ENCODE assay signal across 19 mouse cellular contexts in genomic region chr2:19455228-19455627, GRCm38 (mm10). TPM values are rescaled to one million over a fixed set of nuclear protein-coding genes. Genes with fewer than 3 reads are reported as not detected.
A peak's percentile ranks its signal among the peaks of the same experiment; 100 is the strongest.
DNase-seq lines count a peak whose midpoint lies in the region; ATAC-seq and TF ChIP-seq lines count a peak whose summit lies in the region.
"Had no signal": no experiment of that assay in that cellular context is flagged by ENCODE, and none has a peak within 500 bp of the region (broad histone marks: within the 10 kb centered on the region; RNA-seq: fewer than 3 reads in every experiment).

No protein-coding gene starts in this region.

- H3K27me3 ChIP-seq in embryonic facial prominence, embryonic 11.5 days (ENCODE audit: control insufficient read depth, insufficient read depth, low read length) = peaks cover 66% of the 10 kb centered on the region
- H3K27me3 ChIP-seq in embryonic facial prominence, embryonic 10.5 days (replicated peaks; ENCODE audit: low read depth, poor library complexity, severe bottlenecking) = peaks cover 96% of the 10 kb centered on the region
- peaks cover 78% of the 10 kb centered on the region for H3K27me3 ChIP-seq in neural tube, embryonic 11.5 days (ENCODE audit: control insufficient read depth, insufficient read depth, low read length)
- H3K27me3 ChIP-seq in neural tube, embryonic 15.5 days (replicated peaks) = peaks cover 93% of the 10 kb centered on the region
- H3K27me3 ChIP-seq in limb, embryonic 15.5 days = peaks cover 72% of the 10 kb centered on the region

- no peak for TF ChIP-seq CTCF in brain, embryonic 14.5 days (IDR thresholded peaks at IDR 0.05; ENCODE audit: borderline replicate concordance, extremely low read depth, insufficient read depth, insufficient read length)

- H3K9me3 ChIP-seq in embryonic facial prominence, embryonic 11.5 days (replicated peaks; ENCODE audit: control insufficient read depth, low read length) = no peaks in the 10 kb centered on the region
- H3K9me3 ChIP-seq in embryonic facial prominence, embryonic 10.5 days = no peaks in the 10 kb centered on the region
- no peaks in the 10 kb centered on the region for H3K9me3 ChIP-seq in neural tube, embryonic 11.5 days (ENCODE audit: control insufficient read depth, low read length)
- no peaks in the 10 kb centered on the region for H3K9me3 ChIP-seq in neural tube, embryonic 15.5 days (replicated peaks)
- no peaks in the 10 kb centered on the region for H3K9me3 ChIP-seq in limb, embryonic 15.5 days
- H3K9me3 ChIP-seq: embryonic facial prominence, embryonic 13.5 days; forebrain, embryonic 12.5 days; heart, embryonic 15.5 days had no signal

- ATAC-seq in embryonic facial prominence, embryonic 11.5 days (replicated peaks; ENCODE audit: insufficient number of reproducible peaks, low FRiP score, low TSS enrichment, low read depth) = no peak
- no peak for ATAC-seq in neural tube, embryonic 11.5 days (ENCODE audit: insufficient read depth, low FRiP score, low TSS enrichment)
- ATAC-seq in neural tube, embryonic 15.5 days (ENCODE audit: low FRiP score) = no peak
- no peak for ATAC-seq in limb, embryonic 15.5 days (ENCODE audit: insufficient number of reproducible peaks, low FRiP score, low TSS enrichment, low read depth)

- TF ChIP-seq POLR2A in brain, embryonic 14.5 days (IDR thresholded peaks at IDR 0.05; ENCODE audit: borderline replicate concordance, extremely low read depth, insufficient read depth, insufficient read length, poor library complexity, severe bottlenecking) = no peak

- peak; percentile 65 for DNase-seq in embryonic facial prominence, embryonic 11.5 days (ENCODE audit: low spot score)
- DNase-seq in embryonic facial prominence, embryonic 10.5 days (ENCODE audit: low spot score) = no peak
- DNase-seq in neural tube, embryonic 11.5 days (ENCODE audit: low spot score) = peak; percentile 29
- peak; percentile 52 for DNase-seq in brain, embryonic 14.5 days (ENCODE audit: low read depth)
- no peak for DNase-seq in layer of hippocampus, adult 9-10 months (ENCODE audit: low spot score)
- DNase-seq: adrenal gland, adult 8-10 months; adrenal gland, postnatal 36 days; cerebellum, adult 11 months; cerebellum, adult 8-10 months; gastrocnemius, postnatal 10 days; heart, adult 2 months; heart, postnatal 14 days had no signal

- H3K9ac ChIP-seq in embryonic facial prominence, embryonic 11.5 days (replicated peaks; ENCODE audit: low read length) = no peak overlapping the region
- H3K9ac ChIP-seq in neural tube, embryonic 11.5 days (ENCODE audit: low read length) = no peak overlapping the region
- no peak overlapping the region for H3K9ac ChIP-seq in neural tube, embryonic 15.5 days (replicated peaks)
- no peak overlapping the region for H3K9ac ChIP-seq in limb, embryonic 15.5 days
- H3K9ac ChIP-seq: embryonic facial prominence, embryonic 13.5 days; forebrain, embryonic 12.5 days; heart, embryonic 15.5 days; hindbrain, embryonic 14.5 days had no signal

- WGBS in embryonic facial prominence, embryonic 11.5 days = 5% methylated on average over 5 of the region's 5 CpGs
- WGBS in embryonic facial prominence, embryonic 10.5 days = 2% methylated on average over 5 of the region's 5 CpGs
- 4% methylated on average over 5 of the region's 5 CpGs for WGBS in neural tube, embryonic 11.5 days
- WGBS in neural tube, embryonic 15.5 days = 2% methylated on average over 5 of the region's 5 CpGs
- 4% methylated on average over 5 of the region's 5 CpGs for WGBS in limb, embryonic 15.5 days

- H3K4me2 ChIP-seq in embryonic facial prominence, embryonic 11.5 days (ENCODE audit: low read depth, low read length) = no peak overlapping the region
- H3K4me2 ChIP-seq in neural tube, embryonic 11.5 days (ENCODE audit: low read depth) = no peak overlapping the region
- no peak overlapping the region for H3K4me2 ChIP-seq in neural tube, embryonic 15.5 days
- H3K4me2 ChIP-seq in limb, embryonic 15.5 days = no peak overlapping the region
- H3K4me2 ChIP-seq: embryonic facial prominence, embryonic 13.5 days; forebrain, embryonic 12.5 days; heart, embryonic 11.5 days; heart, embryonic 15.5 days; hindbrain, embryonic 14.5 days had no signal

- no peak overlapping the region for H3K4me3 ChIP-seq in embryonic facial prominence, embryonic 11.5 days (ENCODE audit: low read depth, low read length)
- H3K4me3 ChIP-seq in embryonic facial prominence, embryonic 10.5 days = no peak overlapping the region
- no peak overlapping the region for H3K4me3 ChIP-seq in neural tube, embryonic 11.5 days (ENCODE audit: low read depth, low read length)
- no peak overlapping the region for H3K4me3 ChIP-seq in neural tube, embryonic 15.5 days (replicated peaks)
- no peak overlapping the region for H3K4me3 ChIP-seq in limb, embryonic 15.5 days
- H3K4me3 ChIP-seq: embryonic facial prominence, embryonic 13.5 days; forebrain, embryonic 12.5 days; heart, adult 2 months; heart, embryonic 15.5 days had no signal

- no peak overlapping the region for H3K27ac ChIP-seq in embryonic facial prominence, embryonic 11.5 days (replicated peaks; ENCODE audit: low read depth, low read length)
- H3K27ac ChIP-seq in embryonic facial prominence, embryonic 10.5 days (replicated peaks) = no peak overlapping the region
- H3K27ac ChIP-seq in neural tube, embryonic 11.5 days (ENCODE audit: low read depth, low read length) = no peak overlapping the region
- no peak overlapping the region for H3K27ac ChIP-seq in neural tube, embryonic 15.5 days (replicated peaks)
- 0 out of 2 replicates have a peak overlapping the region, but pooled peaks have one; percentile 1 for H3K27ac ChIP-seq in limb, embryonic 15.5 days
- H3K27ac ChIP-seq: embryonic facial prominence, embryonic 13.5 days; forebrain, embryonic 12.5 days; heart, adult 2 months; heart, embryonic 15.5 days; hindbrain, embryonic 14.5 days had no signal

- H3K4me1 ChIP-seq in embryonic facial prominence, embryonic 11.5 days (ENCODE audit: control insufficient read depth, insufficient read depth, low read length) = peaks cover 2% of the 10 kb centered on the region; the same call in 1 of the 2 replicates
- peaks cover 8% of the 10 kb centered on the region for H3K4me1 ChIP-seq in embryonic facial prominence, embryonic 10.5 days
- peaks cover 6% of the 10 kb centered on the region; the same call in 1 of the 2 replicates for H3K4me1 ChIP-seq in neural tube, embryonic 11.5 days (ENCODE audit: control insufficient read depth, insufficient read depth, low read length)
- peaks cover 18% of the 10 kb centered on the region for H3K4me1 ChIP-seq in neural tube, embryonic 15.5 days
- H3K4me1 ChIP-seq in limb, embryonic 15.5 days = peaks cover 9% of the 10 kb centered on the region; the same call in 1 of the 2 replicates
- H3K4me1 ChIP-seq: heart, embryonic 15.5 days had no signal

- H3K36me3 ChIP-seq in embryonic facial prominence, embryonic 11.5 days (replicated peaks; ENCODE audit: control insufficient read depth, insufficient read depth, low read depth, low read length) = no peaks in the 10 kb centered on the region
- H3K36me3 ChIP-seq in embryonic facial prominence, embryonic 10.5 days (replicated peaks) = no peaks in the 10 kb centered on the region
- H3K36me3 ChIP-seq in neural tube, embryonic 11.5 days (ENCODE audit: control insufficient read depth, insufficient read depth, low read length) = no peaks in the 10 kb centered on the region
- H3K36me3 ChIP-seq in neural tube, embryonic 15.5 days = no peaks in the 10 kb centered on the region
- no peaks in the 10 kb centered on the region for H3K36me3 ChIP-seq in limb, embryonic 15.5 days
- H3K36me3 ChIP-seq: embryonic facial prominence, embryonic 13.5 days; forebrain, embryonic 12.5 days; heart, embryonic 15.5 days had no signal

RNA-seq across cellular contexts. Expression of gene Ptf1a, which starts 9.8 kb away (rescaled TPM):
- polyA plus RNA-seq in embryonic facial prominence, embryonic 11.5 days (2014; fragmentation: Nextera tagmentation; extraction: Ambion mirVana) = 0.68 and 1.3 TPM in 2 replicates
- 0.41 and 1.1 TPM in 2 replicates for polyA plus RNA-seq in embryonic facial prominence, embryonic 10.5 days (2016; fragmentation: Nextera tagmentation; extraction: Ambion mirVana)
- 13.0 and 13.6 TPM in 2 replicates for polyA plus RNA-seq in neural tube, embryonic 11.5 days (2014; fragmentation: Nextera tagmentation; extraction: Ambion mirVana)
- 0.23 TPM in 1 of 2 replicates, not detected in the other for polyA plus RNA-seq in neural tube, embryonic 15.5 days (2015; fragmentation: Nextera tagmentation; extraction: Ambion mirVana)
- 0.61 and 1.2 TPM in 2 replicates for polyA plus RNA-seq in brain, embryonic 14.5 days (2012; rRNA removed)
- not detected in 2 replicates for polyA plus RNA-seq in limb, embryonic 15.5 days (2015; fragmentation: Nextera tagmentation; extraction: Ambion mirVana)
- polyA plus RNA-seq: embryonic facial prominence, embryonic 13.5 days; heart, adult 2 months; heart, embryonic 11.5 days; heart, embryonic 15.5 days had no signal

Comparison
In these comparisons a context has a peak if more than half of its experiments do, and no peak if none do; other contexts are left out.
1. DNase-seq: peak in embryonic facial prominence, embryonic 11.5 days (single experiment), neural tube, embryonic 11.5 days (single experiment) and brain, embryonic 14.5 days (single experiment); none in embryonic facial prominence, embryonic 10.5 days (single experiment) and layer of hippocampus, adult 9-10 months (single experiment).